Mouse (Mus musculus) heart, embryonic 11.5 days (tissue): ENCODE data around the gene Tdrd6. TPM values are rescaled to one million over a fixed set of nuclear protein-coding genes. Genes with fewer than 3 reads are reported as not detected.

ENCODE experiments used
- ATAC-seq: fragments of 200-750 bp; cut with Nextera tagmentation; replicated peaks from 2 replicates; pipeline ENCODE4 v1.8.0; 2017; ENCODE audit warnings: moderate library complexity; ENCODE audit not compliant: insufficient number of reproducible peaks, low FRiP score, low TSS enrichment
- H3K27ac ChIP-seq: fragments of 300-500 bp; sonication (generic); 2 replicates; pipeline ENCODE4 v1.5.1; 2014; ENCODE audit warnings: mild to moderate bottlenecking, low read depth, low read length
- H3K27me3 ChIP-seq: fragments of 300-500 bp; sonication (generic); 2 replicates; pipeline ENCODE4 v1.6.1; 2014; ENCODE audit warnings: mild to moderate bottlenecking, low read length, mixed read lengths; ENCODE audit not compliant: control insufficient read depth, insufficient read depth
- H3K36me3 ChIP-seq: fragments of 300-500 bp; sonication (generic); 2 replicates; pipeline ENCODE4 v1.6.1; 2014; ENCODE audit warnings: mild to moderate bottlenecking, low read length, moderate library complexity, mixed read lengths; ENCODE audit not compliant: control insufficient read depth, insufficient read depth
- H3K4me1 ChIP-seq: fragments of 300-500 bp; sonication (generic); 2 replicates; pipeline ENCODE4 v1.6.1; 2014; ENCODE audit warnings: low read length; ENCODE audit not compliant: control insufficient read depth, insufficient read depth
- H3K4me2 ChIP-seq: fragments of 300-500 bp; sonication (generic); 2 replicates; pipeline ENCODE4 v1.6.1; 2014; ENCODE audit warnings: mild to moderate bottlenecking, moderate library complexity
- H3K4me3 ChIP-seq: fragments of 300-500 bp; sonication (generic); 2 replicates; pipeline ENCODE4 v1.5.1; 2014; ENCODE audit warnings: low read depth, low read length
- H3K9ac ChIP-seq: fragments of 300-500 bp; sonication (generic); 2 replicates; pipeline ENCODE4 v1.6.1; 2014; ENCODE audit warnings: mild to moderate bottlenecking, low read depth, low read length, moderate library complexity
- H3K9me3 ChIP-seq: fragments of 300-500 bp; sonication (generic); replicated peaks from 2 replicates; pipeline ENCODE4 v1.6.1; 2016; ENCODE audit warnings: low read length; ENCODE audit not compliant: control insufficient read depth
- WGBS: fragments of 180-500 bp; shearing (Covaris S2); extraction: QIAGEN DNeasy Blood & Tissue Kit; methylation state at CpG from one replicate; pipeline ENCODE4 v1.1.7; 2014; ENCODE audit not compliant: insufficient replicate concordance; 5-methylcytosine and 5-hydroxymethylcytosine counted together
- polyA plus RNA-seq: library from polyadenylated mRNA; unstranded; fragments of >200 nt; fragmentation: Nextera tagmentation; extraction: Ambion mirVana; gene quantifications from 2 replicates; pipeline ENCODE4 v1.2.1, GENCODE M21; 2014

The Tdrd6 gene
- polyA plus RNA-seq, 1 experiment from 2014 or later, result 0.03 TPM

- 34% methylated on average over 3 of the region's 3 CpGs for WGBS
- peaks cover 2% of the 10 kb centered on the region; the same call in 1 of the 2 replicates for H3K4me1 ChIP-seq
- no peak overlapping the region for H3K27ac ChIP-seq
- no peak overlapping the region for H3K4me2 ChIP-seq
- H3K9ac ChIP-seq, result no peak overlapping the region
- no peak for ATAC-seq
- H3K36me3 ChIP-seq, result no peaks in the 10 kb centered on the region
- no peaks in the 10 kb centered on the region for H3K9me3 ChIP-seq
- H3K4me3 ChIP-seq, result no peak overlapping the region
- H3K27me3 ChIP-seq, result no peaks in the 10 kb centered on the region; the same call in 1 of the 2 replicates
These were observed 56.5 kb downstream of the Tdrd6 start for GRCm38 (mm10) chr17:43573624-43574073.

- Histone ChIP-seq H3K9ac (no peak overlapping the region), H3K4me3 (no peak overlapping the region), H3K9me3 (no peaks in the 10 kb centered on the region), H3K27me3 (no peaks in the 10 kb centered on the region; the same call in 1 of the 2 replicates), H3K4me1 (peaks cover 3% of the 10 kb centered on the region; the same call in 1 of the 2 replicates), H3K27ac (no peak overlapping the region), H3K4me2 (no peak overlapping the region), H3K36me3 (no peaks in the 10 kb centered on the region)
- no peak for ATAC-seq
- WGBS, result 48% methylated on average over 7 of the region's 7 CpGs
These were observed 60.8 kb downstream of the Tdrd6 start for GRCm38 (mm10) chr17:43569287-43569686.

- Histone ChIP-seq H3K4me1 (peaks cover 3% of the 10 kb centered on the region; the same call in 1 of the 2 replicates), H3K9ac (peak within 1 kb of the TSS; percentile 68), H3K4me3 (peak within 1 kb of the TSS; percentile 54), H3K27ac (peak within 1 kb of the TSS; percentile 25; the same call in 1 of the 2 replicates), H3K9me3 (no peaks in the 10 kb centered on the region), H3K4me2 (peak within 1 kb of the TSS; percentile 89), H3K27me3 (no peaks in the 10 kb centered on the region; the same call in 1 of the 2 replicates), H3K36me3 (no peaks in the 10 kb centered on the region)
- WGBS, result 1% methylated on average over 34 of the region's 34 CpGs
- peak; percentile 64 for ATAC-seq
These were observed 61.9 kb downstream of the Tdrd6 start, which contains the start of gene Pla2g7 for GRCm38 (mm10) chr17:43567992-43568888. Pla2g7 (plus strand) TSS chr17:43568098.

- Histone ChIP-seq H3K4me3 (peak overlapping the region; percentile 54), H3K36me3 (no peaks in the 10 kb centered on the region), H3K9ac (peak overlapping the region; percentile 68), H3K4me2 (peak overlapping the region; percentile 89), H3K27ac (no peak overlapping the region), H3K9me3 (no peaks in the 10 kb centered on the region), H3K4me1 (peaks cover 3% of the 10 kb centered on the region; the same call in 1 of the 2 replicates), H3K27me3 (no peaks in the 10 kb centered on the region; the same call in 1 of the 2 replicates)
- WGBS, result 11% methylated on average over 12 of the region's 12 CpGs
- ATAC-seq, result no peak; the same call in 1 of the 2 replicates
These were observed 62.5 kb downstream of the Tdrd6 start for GRCm38 (mm10) chr17:43567593-43567991.

Other genes starting within 250 kb of the Tdrd6 start
- gene Mep1a, start 127.5 kb downstream of the Tdrd6 start, polyA plus RNA-seq, result not detected in 2 replicates
- not detected in 2 replicates for gene Ankrd66, start 86.7 kb downstream of the Tdrd6 start, polyA plus RNA-seq
- gene Pla2g7, start 62.2 kb downstream of the Tdrd6 start, polyA plus RNA-seq, result 14.9 and 15.0 TPM in 2 replicates
- 10.2 and 10.8 TPM in 2 replicates for gene Slc25a27, start 36.9 kb upstream of the Tdrd6 start, polyA plus RNA-seq
- gene Cyp39a1, start 37.1 kb upstream of the Tdrd6 start, polyA plus RNA-seq, result 18.6 and 22.5 TPM in 2 replicates
- gene Rcan2, start 171.1 kb upstream of the Tdrd6 start, polyA plus RNA-seq, result 28.7 and 32.4 TPM in 2 replicates